Mouse (Mus musculus): Measurements from ENCODE around the gene Sema7a. TPM values are rescaled to one million over a fixed set of nuclear protein-coding genes. Genes with fewer than 3 reads are reported as not detected.

Sema7a gene
- total and polyA plus RNA-seq, 2 experiments from 2014 or later: 3.2 to 27.2 TPM

GRCm38 (mm10) chr9:57972141-57972591, 32.3 kb downstream of the Sema7a start:
- H3K36me3 ChIP-seq (ENCODE audit: insufficient read depth): no peaks in the 10 kb centered on the region
- DNase-seq (no peak), ATAC-seq (no peak)
- no peak overlapping the region for H3K9ac ChIP-seq
- H3K27me3 ChIP-seq (ENCODE audit: insufficient read depth, low read length): no peaks in the 10 kb centered on the region
- 70% methylated on average over 9 of the region's 9 CpGs for WGBS
- H3K27ac ChIP-seq (ENCODE audit: low read depth, low read length): no peak overlapping the region
- no peak overlapping the region for H3K4me2 ChIP-seq (ENCODE audit: low read depth)
- no peak for TF ChIP-seq CTCF (IDR thresholded peaks at IDR 0.05; ENCODE audit: low read depth)
- no peak overlapping the region for H3K4me3 ChIP-seq (ENCODE audit: low read depth, low read length)
- H3K4me1 ChIP-seq (ENCODE audit: insufficient read depth): no peaks in the 10 kb centered on the region
- H3K9me3 ChIP-seq (ENCODE audit: low read length): no peaks in the 10 kb centered on the region

GRCm38 (mm10) chr9:57972776-57973439, 33.0 kb downstream of the Sema7a start:
- H3K9ac ChIP-seq: no peak overlapping the region
- no peaks in the 10 kb centered on the region for H3K36me3 ChIP-seq (ENCODE audit: insufficient read depth)
- no peaks in the 10 kb centered on the region for H3K9me3 ChIP-seq (ENCODE audit: low read length)
- H3K27me3 ChIP-seq (ENCODE audit: insufficient read depth, low read length): no peaks in the 10 kb centered on the region
- H3K4me2 ChIP-seq (ENCODE audit: low read depth): no peak overlapping the region
- no peaks in the 10 kb centered on the region for H3K4me1 ChIP-seq (ENCODE audit: insufficient read depth)
- no peak overlapping the region for H3K27ac ChIP-seq (ENCODE audit: low read depth, low read length)
- ATAC-seq: no peak
- DNase-seq: no peak
- TF ChIP-seq CTCF (IDR thresholded peaks at IDR 0.05; ENCODE audit: low read depth): no peak
- no peak overlapping the region for H3K4me3 ChIP-seq (ENCODE audit: low read depth, low read length)
- 61% methylated on average over 9 of the region's 9 CpGs for WGBS

GRCm38 (mm10) chr9:57973440-57974066, 33.6 kb downstream of the Sema7a start:
- WGBS: 83% methylated on average over 6 of the region's 6 CpGs
- no peak overlapping the region for H3K4me2 ChIP-seq (ENCODE audit: low read depth)
- no peaks in the 10 kb centered on the region for H3K36me3 ChIP-seq (ENCODE audit: insufficient read depth)
- H3K9me3 ChIP-seq (ENCODE audit: low read length): no peaks in the 10 kb centered on the region
- no peak for DNase-seq
- H3K9ac ChIP-seq: no peak overlapping the region
- no peak overlapping the region for H3K27ac ChIP-seq (ENCODE audit: low read depth, low read length)
- no peak for TF ChIP-seq CTCF (IDR thresholded peaks at IDR 0.05; ENCODE audit: low read depth)
- no peak for ATAC-seq
- H3K4me3 ChIP-seq (ENCODE audit: low read depth, low read length): no peak overlapping the region
- H3K27me3 ChIP-seq (ENCODE audit: insufficient read depth, low read length): no peaks in the 10 kb centered on the region
- H3K4me1 ChIP-seq (ENCODE audit: insufficient read depth): no peaks in the 10 kb centered on the region

GRCm38 (mm10) chr9:57974221-57974620, 34.3 kb downstream of the Sema7a start:
- no peaks in the 10 kb centered on the region for H3K4me1 ChIP-seq (ENCODE audit: insufficient read depth)
- no peaks in the 10 kb centered on the region for H3K9me3 ChIP-seq (ENCODE audit: low read length)
- no peaks in the 10 kb centered on the region for H3K36me3 ChIP-seq (ENCODE audit: insufficient read depth)
- no peak overlapping the region for H3K4me3 ChIP-seq (ENCODE audit: low read depth, low read length)
- H3K4me2 ChIP-seq (ENCODE audit: low read depth): no peak overlapping the region
- H3K9ac ChIP-seq: no peak overlapping the region
- no peak for ATAC-seq
- no peak for TF ChIP-seq CTCF (IDR thresholded peaks at IDR 0.05; ENCODE audit: low read depth)
- no peak for DNase-seq
- no peaks in the 10 kb centered on the region for H3K27me3 ChIP-seq (ENCODE audit: insufficient read depth, low read length)
- WGBS: 75% methylated on average over 5 of the region's 5 CpGs
- H3K27ac ChIP-seq (ENCODE audit: low read depth, low read length): no peak overlapping the region

- 92% methylated on average over 5 of the region's 5 CpGs for WGBS
- DNase-seq (no peak), ATAC-seq (no peak)
- no peak overlapping the region for H3K4me3 ChIP-seq (ENCODE audit: low read depth, low read length)
- no peaks in the 10 kb centered on the region for H3K36me3 ChIP-seq (ENCODE audit: insufficient read depth)
- H3K4me2 ChIP-seq (ENCODE audit: low read depth): no peak overlapping the region
- H3K4me1 ChIP-seq (ENCODE audit: insufficient read depth): no peaks in the 10 kb centered on the region
- no peak overlapping the region for H3K27ac ChIP-seq (ENCODE audit: low read depth, low read length)
- no peak for TF ChIP-seq CTCF (IDR thresholded peaks at IDR 0.05; ENCODE audit: low read depth)
- no peaks in the 10 kb centered on the region for H3K9me3 ChIP-seq (ENCODE audit: low read length)
- H3K9ac ChIP-seq: no peak overlapping the region
- H3K27me3 ChIP-seq (ENCODE audit: insufficient read depth, low read length): no peaks in the 10 kb centered on the region
These were observed 35.4 kb downstream of the Sema7a start for GRCm38 (mm10) chr9:57975200-57975821.

GRCm38 (mm10) chr9:57978025-57978424, 38.1 kb downstream of the Sema7a start:
- WGBS: 90% methylated on average over 6 of the region's 6 CpGs
- no peak for TF ChIP-seq CTCF (IDR thresholded peaks at IDR 0.05; ENCODE audit: low read depth)

GRCm38 (mm10) chr9:57978858-57979257, 38.9 kb downstream of the Sema7a start:
- no peak for TF ChIP-seq CTCF (IDR thresholded peaks at IDR 0.05; ENCODE audit: low read depth)
- Histone ChIP-seq H3K4me1 (ENCODE audit: insufficient read depth) (no peaks in the 10 kb centered on the region), H3K9me3 (ENCODE audit: low read length) (no peaks in the 10 kb centered on the region), H3K27me3 (ENCODE audit: insufficient read depth, low read length) (no peaks in the 10 kb centered on the region), H3K4me2 (ENCODE audit: low read depth) (no peak overlapping the region), H3K4me3 (ENCODE audit: low read depth, low read length) (no peak overlapping the region), H3K36me3 (ENCODE audit: insufficient read depth) (no peaks in the 10 kb centered on the region), H3K27ac (ENCODE audit: low read depth, low read length) (no peak overlapping the region), H3K9ac (no peak overlapping the region)
- DNase-seq (no peak), ATAC-seq (no peak)
- WGBS: 82% methylated on average over 3 of the region's 3 CpGs

More at GRCm38 (mm10) chr9:57978025-57978424, 38.1 kb downstream of the Sema7a start:
- Histone ChIP-seq H3K27me3 (ENCODE audit: insufficient read depth, low read length) (no peaks in the 10 kb centered on the region), H3K4me2 (ENCODE audit: low read depth) (no peak overlapping the region), H3K9ac (no peak overlapping the region), H3K9me3 (ENCODE audit: low read length) (no peaks in the 10 kb centered on the region), H3K36me3 (ENCODE audit: insufficient read depth) (no peaks in the 10 kb centered on the region), H3K4me1 (ENCODE audit: insufficient read depth) (no peaks in the 10 kb centered on the region), H3K27ac (ENCODE audit: low read depth, low read length) (no peak overlapping the region), H3K4me3 (ENCODE audit: low read depth, low read length) (no peak overlapping the region)
- no peak for ATAC-seq
- DNase-seq: no peak

Measured in forebrain, postnatal 0 days (tissue).